Mouse (Mus musculus): ENCODE measurements around the gene Nsun7. TPM values are rescaled to one million over a fixed set of nuclear protein-coding genes. Genes with fewer than 3 reads are reported as not detected.

Nsun7 gene
- polyA plus RNA-seq, 1 experiment = not detected

DNA sequence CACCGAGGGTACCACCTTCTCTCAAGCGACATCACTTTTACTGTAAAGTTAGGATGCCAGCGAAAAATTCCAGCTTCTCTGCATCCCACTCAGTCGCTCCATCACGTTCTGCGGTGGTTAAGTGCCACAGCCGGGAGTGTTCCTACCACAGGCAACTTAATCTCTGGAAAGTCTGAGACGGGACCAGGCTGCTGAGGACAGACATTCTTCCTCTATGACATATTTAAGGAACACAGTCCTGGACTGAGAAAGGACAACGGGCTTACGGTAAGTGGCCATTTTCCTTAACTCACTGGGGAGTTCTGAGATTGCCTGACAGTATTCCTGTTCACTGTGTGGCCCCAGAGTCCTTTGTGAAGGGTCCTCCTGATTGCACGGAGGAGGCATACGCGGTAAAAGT lies 40.9 kb downstream of the Nsun7 start:
- 90% methylated on average over 13 of the region's 13 CpGs for WGBS

DNA sequence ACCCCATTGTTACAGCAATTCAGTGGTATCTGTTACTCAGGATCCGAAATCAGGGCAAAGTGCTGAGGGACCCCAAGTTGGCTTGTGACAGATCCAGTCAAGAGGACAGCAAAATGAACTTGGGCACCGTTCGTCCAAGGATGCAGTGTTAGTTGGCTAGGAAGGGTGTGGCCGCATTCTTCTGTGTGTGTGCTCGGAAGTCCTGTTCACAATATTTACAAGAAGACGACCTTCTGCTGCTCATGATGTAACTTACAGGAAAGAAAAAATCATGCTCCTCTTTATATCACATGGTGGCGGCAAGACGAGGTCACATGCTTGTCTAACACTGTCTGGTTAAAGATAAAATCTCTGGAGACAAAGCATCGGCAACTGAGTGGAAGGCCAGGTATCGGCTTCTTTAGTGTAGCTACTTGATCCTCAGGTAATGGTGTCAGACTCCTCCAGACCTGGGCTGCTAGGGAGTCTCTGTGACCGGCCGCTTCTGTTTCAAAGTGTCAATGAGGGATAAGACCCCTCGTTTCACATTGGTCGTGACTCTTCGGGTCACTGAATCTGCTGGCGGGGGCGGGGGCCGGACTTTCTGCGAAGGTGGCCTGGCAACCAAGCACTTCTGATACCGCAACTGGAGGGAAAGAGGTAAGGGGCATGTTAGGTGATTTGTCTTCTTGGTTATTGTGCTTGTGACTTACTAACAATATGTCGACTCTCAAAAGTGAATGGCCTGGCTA lies 42.6 kb downstream of the Nsun7 start:
- Histone ChIP-seq H3K4me3 (ENCODE audit: insufficient read depth, low read depth, low read length) (no peak overlapping the region), H3K27ac (ENCODE audit: insufficient read depth, low read depth, low read length) (no peak overlapping the region), H3K4me1 (ENCODE audit: control insufficient read depth, insufficient read depth, low read length) (peaks cover 10% of the 10 kb centered on the region)
- 95% methylated on average over 21 of the region's 21 CpGs for WGBS
- no peak for TF ChIP-seq POLR2A (IDR thresholded peaks at IDR 0.05; ENCODE audit: insufficient read depth, low read depth, low read length)
- TF ChIP-seq CTCF (IDR thresholded peaks at IDR 0.05; ENCODE audit: insufficient read depth, low read depth, low read length) = no peak

More for the DNA sequence above, 40.9 kb downstream of the Nsun7 start:
- Histone ChIP-seq H3K4me3 (ENCODE audit: insufficient read depth, low read depth, low read length) (no peak overlapping the region), H3K4me1 (ENCODE audit: control insufficient read depth, insufficient read depth, low read length) (peaks cover 8% of the 10 kb centered on the region), H3K27ac (ENCODE audit: insufficient read depth, low read depth, low read length) (no peak overlapping the region)
- TF ChIP-seq POLR2A (IDR thresholded peaks at IDR 0.05; ENCODE audit: insufficient read depth, low read depth, low read length) (no peak), CTCF (IDR thresholded peaks at IDR 0.05; ENCODE audit: insufficient read depth, low read depth, low read length) (no peak)

DNA sequence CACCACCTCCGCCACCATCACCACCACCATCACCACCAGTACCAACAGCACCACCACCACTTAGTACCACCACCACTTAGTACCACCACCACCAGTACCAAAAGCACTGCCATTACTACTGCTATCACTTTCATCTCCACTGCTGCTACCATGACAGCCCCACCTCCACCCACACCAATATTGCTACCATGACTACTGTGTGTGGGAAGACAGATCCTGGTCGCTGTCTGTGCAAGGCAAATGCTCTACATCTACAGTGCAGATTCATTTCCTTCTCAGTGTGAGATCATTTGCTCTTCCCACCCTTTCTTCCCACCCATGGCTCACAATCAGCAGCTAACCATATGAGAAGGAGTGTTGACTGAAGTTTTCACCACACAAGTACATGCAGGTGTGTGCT lies 43.2 kb downstream of the Nsun7 start:
- 71% methylated on average over 2 of the region's 2 CpGs for WGBS
- H3K4me1 ChIP-seq (ENCODE audit: control insufficient read depth, insufficient read depth, low read length) = peaks cover 10% of the 10 kb centered on the region
- TF ChIP-seq CTCF (IDR thresholded peaks at IDR 0.05; ENCODE audit: insufficient read depth, low read depth, low read length) = no peak
- no peak for TF ChIP-seq POLR2A (IDR thresholded peaks at IDR 0.05; ENCODE audit: insufficient read depth, low read depth, low read length)
- no peak overlapping the region for H3K27ac ChIP-seq (ENCODE audit: insufficient read depth, low read depth, low read length)
- H3K4me3 ChIP-seq (ENCODE audit: insufficient read depth, low read depth, low read length) = no peak overlapping the region

DNA sequence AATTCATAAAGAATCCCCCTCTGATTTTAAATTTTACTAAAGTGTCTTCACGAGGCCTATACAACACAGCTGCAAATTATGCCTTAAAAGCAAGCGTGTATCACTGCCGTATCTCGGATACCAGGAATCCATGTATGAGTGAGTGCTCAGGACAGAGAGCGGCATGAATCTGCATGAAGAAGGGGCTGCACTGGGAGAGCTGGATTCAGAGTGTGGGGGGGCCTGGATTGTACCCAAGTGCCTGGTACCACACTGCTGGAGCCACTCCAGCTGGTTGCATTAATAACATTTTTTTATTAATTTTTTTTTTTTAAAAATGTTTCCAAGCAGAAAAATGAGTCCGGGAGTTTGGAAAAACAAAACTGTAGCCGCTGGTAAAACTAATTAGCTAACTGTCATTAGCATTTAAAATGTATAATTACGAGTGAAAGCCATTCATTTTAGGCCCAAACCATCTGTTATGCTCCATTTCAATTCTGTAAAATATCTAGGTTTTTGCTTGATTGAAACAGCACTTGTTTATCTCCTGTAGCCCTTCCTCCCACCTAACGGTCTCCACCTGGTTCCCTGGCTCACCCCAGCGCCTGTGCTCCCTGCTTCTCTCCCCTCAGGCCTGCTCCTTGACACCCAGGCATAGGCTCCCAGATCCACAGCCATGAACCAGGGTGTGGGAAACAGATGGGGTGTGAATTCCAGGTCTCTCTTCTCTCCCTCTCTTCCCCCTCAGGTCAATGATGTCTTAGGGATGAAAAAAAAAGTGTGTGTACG lies 44.8 kb downstream of the Nsun7 start:
- H3K4me1 ChIP-seq (ENCODE audit: control insufficient read depth, insufficient read depth, low read length) = peaks cover 10% of the 10 kb centered on the region
- 68% methylated on average over 11 of the region's 11 CpGs for WGBS
- TF ChIP-seq POLR2A (IDR thresholded peaks at IDR 0.05; ENCODE audit: insufficient read depth, low read depth, low read length) = no peak
- no peak for TF ChIP-seq CTCF (IDR thresholded peaks at IDR 0.05; ENCODE audit: insufficient read depth, low read depth, low read length)
- no peak overlapping the region for H3K4me3 ChIP-seq (ENCODE audit: insufficient read depth, low read depth, low read length)
- H3K27ac ChIP-seq (ENCODE audit: insufficient read depth, low read depth, low read length) = no peak overlapping the region

DNA sequence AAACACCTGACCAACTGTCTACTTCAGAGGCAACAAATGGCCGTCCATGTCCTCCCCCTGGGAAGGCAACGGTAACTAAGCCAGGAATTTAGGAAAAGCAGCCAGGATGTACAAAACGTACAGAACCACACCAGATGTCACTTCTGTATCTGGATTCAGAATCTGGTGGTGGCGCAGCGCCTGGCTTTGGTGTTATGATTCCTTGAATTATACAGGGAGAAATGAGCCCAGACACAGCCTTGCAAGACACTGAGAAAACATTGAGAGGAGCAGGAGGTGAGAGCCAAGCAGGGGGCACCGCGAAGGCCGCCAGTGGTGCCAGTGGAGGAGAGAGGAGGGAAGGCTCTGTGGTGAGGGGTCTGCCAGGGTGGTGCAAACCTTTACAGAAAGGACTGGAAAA lies 45.8 kb downstream of the Nsun7 start:
- TF ChIP-seq POLR2A (IDR thresholded peaks at IDR 0.05; ENCODE audit: insufficient read depth, low read depth, low read length) (no peak), CTCF (IDR thresholded peaks at IDR 0.05; ENCODE audit: insufficient read depth, low read depth, low read length) (no peak)
- 85% methylated on average over 8 of the region's 8 CpGs for WGBS
- H3K27ac ChIP-seq (ENCODE audit: insufficient read depth, low read depth, low read length) = no peak overlapping the region
- H3K4me1 ChIP-seq (ENCODE audit: control insufficient read depth, insufficient read depth, low read length) = peaks cover 10% of the 10 kb centered on the region
- H3K4me3 ChIP-seq (ENCODE audit: insufficient read depth, low read depth, low read length) = no peak overlapping the region

DNA sequence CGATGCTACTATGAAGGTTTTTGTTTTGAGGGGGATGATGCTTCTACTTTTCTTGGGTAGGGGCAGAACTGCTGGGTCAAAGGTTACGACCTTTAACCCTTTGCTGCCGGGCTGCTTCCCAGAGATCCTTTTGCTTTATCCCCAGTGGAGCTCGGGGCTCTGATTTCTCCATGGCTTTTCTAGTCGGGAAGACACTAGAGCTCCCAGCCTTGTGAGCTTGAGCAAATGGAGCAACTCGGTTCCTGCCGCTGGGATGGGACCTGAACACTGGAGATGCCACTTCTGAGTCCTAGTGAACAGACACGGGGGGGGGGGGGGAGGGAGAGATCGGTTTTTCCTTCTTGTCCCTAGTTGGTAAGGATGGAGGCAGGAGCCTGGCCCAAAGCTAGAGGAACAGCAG lies 50.6 kb downstream of the Nsun7 start:
- Histone ChIP-seq H3K4me1 (ENCODE audit: control insufficient read depth, insufficient read depth, low read length) (peaks cover 2% of the 10 kb centered on the region; the same call in 1 of the 2 replicates), H3K27ac (ENCODE audit: insufficient read depth, low read depth, low read length) (no peak overlapping the region), H3K4me3 (ENCODE audit: insufficient read depth, low read depth, low read length) (no peak overlapping the region)
- no peak for TF ChIP-seq POLR2A (IDR thresholded peaks at IDR 0.05; ENCODE audit: insufficient read depth, low read depth, low read length)
- no peak for TF ChIP-seq CTCF (IDR thresholded peaks at IDR 0.05; ENCODE audit: insufficient read depth, low read depth, low read length)
- 82% methylated on average over 9 of the region's 9 CpGs for WGBS

DNA sequence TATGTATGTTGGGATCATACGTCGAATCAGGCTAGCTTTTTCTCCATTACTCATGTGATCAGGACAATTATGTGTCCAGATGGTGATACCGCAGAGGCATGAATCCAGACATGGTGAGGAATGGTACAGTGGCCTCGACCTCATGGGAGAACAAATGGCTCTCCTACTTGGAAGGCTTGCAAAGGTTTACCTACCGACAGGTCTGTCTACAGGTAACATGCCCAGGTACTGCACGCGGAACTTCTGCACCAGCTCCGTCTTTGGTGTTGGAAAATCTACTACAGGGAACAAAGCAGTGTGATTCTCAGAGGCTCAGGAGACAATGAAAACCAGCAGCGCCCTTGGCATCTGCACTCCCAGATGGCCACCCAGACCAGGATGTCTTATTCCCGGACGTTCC lies 51.1 kb downstream of the Nsun7 start:
- 95% methylated on average over 11 of the region's 11 CpGs for WGBS
- H3K27ac ChIP-seq (ENCODE audit: insufficient read depth, low read depth, low read length) = no peak overlapping the region
- no peak for TF ChIP-seq CTCF (IDR thresholded peaks at IDR 0.05; ENCODE audit: insufficient read depth, low read depth, low read length)
- TF ChIP-seq POLR2A (IDR thresholded peaks at IDR 0.05; ENCODE audit: insufficient read depth, low read depth, low read length) = no peak
- peaks cover 3% of the 10 kb centered on the region for H3K4me1 ChIP-seq (ENCODE audit: control insufficient read depth, insufficient read depth, low read length)
- H3K4me3 ChIP-seq (ENCODE audit: insufficient read depth, low read depth, low read length) = no peak overlapping the region

DNA sequence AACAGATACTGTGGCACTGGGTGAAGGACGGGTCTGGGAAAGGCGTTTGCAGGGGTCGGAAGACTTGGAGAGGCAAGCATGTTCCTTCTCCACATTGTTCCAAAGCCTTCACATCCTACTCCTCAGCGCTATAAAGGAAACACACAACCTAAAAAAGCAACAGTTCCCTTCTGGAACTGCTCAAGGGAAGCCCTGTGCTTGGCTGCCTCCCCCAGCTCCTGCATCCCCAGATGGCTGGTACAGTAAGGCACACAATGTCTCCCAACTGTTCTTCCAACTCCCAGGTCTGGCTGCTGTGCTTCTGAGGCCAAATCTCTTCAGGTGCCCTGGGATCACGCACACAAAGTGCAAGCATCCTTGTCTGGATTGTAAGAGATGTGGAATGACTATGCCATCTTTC lies 56.1 kb downstream of the Nsun7 start:
- H3K4me3 ChIP-seq (ENCODE audit: insufficient read depth, low read depth, low read length) = no peak overlapping the region
- 75% methylated on average over 5 of the region's 5 CpGs for WGBS
- TF ChIP-seq POLR2A (IDR thresholded peaks at IDR 0.05; ENCODE audit: insufficient read depth, low read depth, low read length) (no peak), CTCF (IDR thresholded peaks at IDR 0.05; ENCODE audit: insufficient read depth, low read depth, low read length) (no peak)
- no peak overlapping the region for H3K27ac ChIP-seq (ENCODE audit: insufficient read depth, low read depth, low read length)
- H3K4me1 ChIP-seq (ENCODE audit: control insufficient read depth, insufficient read depth, low read length) = peaks cover 12% of the 10 kb centered on the region

DNA sequence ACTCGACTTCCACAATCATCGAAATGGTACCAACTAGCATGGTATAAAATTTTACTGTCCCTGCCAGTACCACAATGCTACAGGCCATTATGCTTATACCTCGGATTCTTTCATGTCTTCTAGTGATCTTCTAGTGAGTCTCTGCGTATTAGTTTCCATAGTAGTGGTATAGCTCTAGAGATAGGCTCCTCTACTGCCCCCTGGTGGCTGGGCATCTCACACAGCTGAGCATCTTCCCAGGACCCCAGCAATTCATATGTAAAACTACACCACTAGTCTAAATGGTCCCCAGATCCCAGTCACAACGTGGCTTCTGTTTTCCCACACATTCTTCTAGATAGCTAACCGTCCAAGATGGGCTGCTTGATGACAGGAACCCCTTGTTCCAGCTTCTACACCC lies 59.6 kb downstream of the Nsun7 start:
- WGBS = 65% methylated on average over 6 of the region's 6 CpGs
- Histone ChIP-seq H3K4me3 (ENCODE audit: insufficient read depth, low read depth, low read length) (no peak overlapping the region), H3K4me1 (ENCODE audit: control insufficient read depth, insufficient read depth, low read length) (peaks cover 23% of the 10 kb centered on the region), H3K27ac (ENCODE audit: insufficient read depth, low read depth, low read length) (no peak overlapping the region)
- TF ChIP-seq CTCF (IDR thresholded peaks at IDR 0.05; ENCODE audit: insufficient read depth, low read depth, low read length) (no peak), POLR2A (IDR thresholded peaks at IDR 0.05; ENCODE audit: insufficient read depth, low read depth, low read length) (no peak)

All from olfactory bulb, adult 2 months (tissue).